Mouse (Mus musculus): Measurements from ENCODE around the gene Gm4969.

Gene Gm4969

GRCm38 (mm10) chr7:19136673-19137334 lies 18.6 kb upstream of the Gm4969 start:
- no peak for DNase-seq (ENCODE audit: low read depth)

DNA sequence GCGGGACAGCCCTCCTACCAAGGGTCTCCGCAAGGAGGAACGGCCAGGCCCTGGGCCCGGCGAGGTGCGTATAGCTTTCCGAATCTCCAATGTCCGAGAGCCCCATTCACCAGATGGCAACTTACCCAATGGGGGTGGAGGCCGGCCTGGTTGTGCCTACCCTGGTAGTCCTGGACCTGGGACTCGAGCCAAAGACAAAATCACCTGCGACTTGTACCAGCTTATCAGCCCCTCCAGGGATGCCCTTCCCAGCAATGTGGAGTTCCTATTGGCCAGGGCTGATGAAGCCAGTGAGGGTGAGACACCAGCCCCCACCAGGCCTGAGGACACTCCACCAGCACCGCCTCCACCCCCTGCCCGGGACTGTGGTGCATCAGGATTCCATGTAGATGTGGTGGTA lies 18.0 kb upstream of the Gm4969 start:
- DNase-seq (ENCODE audit: low read depth) = no peak

DNA sequence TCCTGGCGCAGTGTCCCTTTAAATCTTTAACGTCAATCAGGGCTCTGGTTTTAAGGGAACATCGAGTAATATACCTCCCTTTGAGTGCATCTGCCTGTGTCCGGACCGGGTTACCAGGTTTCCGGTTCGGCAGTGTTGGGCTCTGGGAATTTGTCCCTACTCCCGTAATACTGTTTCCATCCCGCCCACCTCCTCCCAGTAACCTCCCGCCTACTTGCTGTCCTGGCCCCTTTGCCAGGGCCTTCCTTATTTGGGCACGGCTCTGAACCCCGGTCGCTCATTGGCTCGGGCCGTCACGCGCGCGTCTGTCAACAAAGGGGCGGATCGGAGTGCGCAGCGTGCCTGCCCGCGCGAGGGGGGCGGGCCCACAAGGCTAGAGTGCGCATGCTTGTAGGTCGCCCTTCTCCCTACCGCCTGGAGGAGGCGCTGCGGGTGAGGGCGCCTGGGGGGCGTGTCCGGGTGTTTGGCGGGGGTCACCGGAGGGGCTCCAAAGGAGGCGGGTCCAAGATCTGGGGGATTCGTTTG lies 13.2 kb upstream of the Gm4969 start:
- peak; percentile 89 for DNase-seq (ENCODE audit: low read depth)

DNA sequence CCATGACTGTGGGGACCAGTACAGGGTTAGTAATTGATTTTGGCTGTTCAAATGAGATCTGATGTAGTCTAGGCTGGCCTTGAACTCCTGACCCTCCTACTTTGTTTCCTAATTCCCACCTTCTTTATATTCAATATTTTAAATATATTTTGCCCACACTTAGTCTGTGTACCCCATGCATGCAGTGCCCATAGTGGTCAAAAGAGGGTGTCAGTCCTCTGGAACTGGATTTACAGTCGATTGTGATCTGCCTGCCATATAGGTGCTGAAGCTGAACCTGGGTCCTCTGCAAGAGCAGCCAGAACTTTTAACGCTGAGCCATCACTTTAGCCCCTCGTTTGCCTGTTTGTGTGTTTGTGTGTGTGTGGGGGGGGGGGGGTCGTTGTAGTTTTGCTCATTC lies 12.5 kb upstream of the Gm4969 start:
- DNase-seq (ENCODE audit: low read depth) = no peak

DNA sequence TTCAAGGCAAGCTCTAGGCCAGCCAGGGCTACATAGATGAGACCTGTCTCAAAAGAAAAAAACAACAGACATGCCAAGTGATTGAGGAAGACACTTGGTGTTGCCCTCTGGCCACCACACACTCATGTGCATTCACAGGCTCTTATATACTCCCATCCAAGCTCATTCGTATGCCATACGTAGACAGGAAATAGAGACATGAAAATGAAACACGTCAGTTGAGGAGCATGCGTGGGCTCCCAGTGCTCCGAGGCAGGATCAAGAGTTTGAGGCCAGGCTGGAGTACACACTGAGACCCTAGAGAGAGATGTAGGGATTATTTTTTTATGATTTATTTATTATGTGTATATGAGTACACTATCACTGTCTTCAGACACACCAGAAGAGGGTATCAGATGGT lies 11.2 kb upstream of the Gm4969 start:
- DNase-seq (ENCODE audit: low read depth) = no peak

GRCm38 (mm10) chr7:19127744-19128143 lies 9.6 kb upstream of the Gm4969 start:
- DNase-seq (ENCODE audit: low read depth) = no peak

DNA sequence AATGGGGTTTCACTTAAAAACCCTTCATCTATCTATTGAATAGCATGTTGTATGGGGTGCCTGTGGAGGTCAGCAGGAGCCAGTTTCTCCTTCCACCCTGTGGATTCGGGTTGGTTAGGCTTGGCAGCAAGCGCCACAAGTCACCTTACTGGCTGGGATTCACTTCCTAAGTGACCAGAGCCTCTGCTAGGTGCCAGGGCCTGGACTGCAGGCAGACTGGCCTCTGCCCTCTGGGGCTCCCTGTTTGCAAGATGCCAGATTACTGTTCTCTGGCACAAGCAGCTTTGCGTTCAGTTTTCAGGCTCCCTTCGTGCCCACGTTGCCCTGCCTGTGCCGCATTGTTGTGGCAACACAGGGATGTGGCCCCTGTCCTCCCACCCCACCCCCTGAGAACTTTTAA lies 6.5 kb upstream of the Gm4969 start:
- DNase-seq (ENCODE audit: low read depth) = no peak

DNA sequence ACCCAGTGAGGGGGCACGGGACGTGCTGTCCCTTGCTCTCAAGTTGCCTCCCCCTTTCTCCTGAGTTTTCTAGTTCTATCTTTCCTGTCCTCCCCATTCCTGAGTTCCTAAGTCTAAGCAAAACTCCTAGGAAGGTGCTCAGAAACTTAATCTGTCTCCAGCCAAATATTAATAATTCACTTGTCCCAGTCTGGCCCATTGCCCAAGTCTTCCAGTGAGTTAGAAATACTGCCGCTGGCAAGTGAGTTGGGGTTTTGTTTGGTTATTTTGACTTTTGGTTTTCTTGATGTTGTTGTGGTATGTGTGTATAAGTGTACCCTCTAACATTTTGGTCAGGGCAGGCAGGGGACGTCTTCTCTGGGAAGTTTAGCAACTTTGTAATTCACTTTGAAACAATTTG lies 3.5 kb upstream of the Gm4969 start:
- no peak for DNase-seq (ENCODE audit: low read depth)

DNA sequence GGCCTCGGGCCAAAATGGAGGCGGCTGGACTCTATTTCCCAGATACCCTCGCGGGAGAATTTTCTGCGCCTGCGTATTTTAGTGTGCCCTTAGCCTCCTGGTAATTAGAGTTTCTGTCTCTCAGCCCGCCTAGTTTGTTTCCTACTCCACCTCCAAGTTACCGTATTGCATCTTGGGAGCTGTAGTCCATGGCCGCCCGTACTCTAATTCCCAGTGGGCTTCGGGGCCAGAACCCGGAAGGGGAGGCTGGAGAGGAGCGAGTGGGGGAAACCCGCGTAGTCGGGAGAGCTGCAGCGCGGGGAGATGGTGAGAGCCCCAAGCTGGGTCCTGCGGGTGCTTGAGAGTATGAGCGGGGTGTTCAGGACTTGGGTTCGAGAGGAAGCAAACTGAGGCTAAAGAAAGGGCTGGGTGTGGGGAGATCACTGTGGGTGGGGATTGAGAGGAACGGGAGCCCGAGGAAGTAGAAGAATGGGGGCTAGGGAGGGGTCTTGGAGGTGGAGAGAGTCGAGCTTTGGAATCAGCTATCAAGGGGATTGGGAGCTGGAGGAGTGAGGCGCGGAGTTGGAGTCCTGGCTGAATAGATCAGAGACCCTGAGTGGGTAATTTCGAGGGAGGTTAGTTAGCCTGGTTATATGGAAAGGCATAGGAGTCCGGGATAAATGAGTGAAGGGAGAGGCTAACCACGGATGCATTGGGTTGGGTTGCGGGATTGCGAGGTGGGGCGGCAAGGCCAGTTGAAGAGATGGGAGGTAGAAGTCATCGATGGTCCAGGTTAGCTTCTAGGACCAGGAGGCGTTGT lies 1.7 kb upstream of the Gm4969 start, which contains the start of gene Fbxo46:
Fbxo46 (plus strand) TSS at position 229 of the 799 bp plus-strand sequence.
- peak; percentile 98 for DNase-seq (ENCODE audit: low read depth)

DNA sequence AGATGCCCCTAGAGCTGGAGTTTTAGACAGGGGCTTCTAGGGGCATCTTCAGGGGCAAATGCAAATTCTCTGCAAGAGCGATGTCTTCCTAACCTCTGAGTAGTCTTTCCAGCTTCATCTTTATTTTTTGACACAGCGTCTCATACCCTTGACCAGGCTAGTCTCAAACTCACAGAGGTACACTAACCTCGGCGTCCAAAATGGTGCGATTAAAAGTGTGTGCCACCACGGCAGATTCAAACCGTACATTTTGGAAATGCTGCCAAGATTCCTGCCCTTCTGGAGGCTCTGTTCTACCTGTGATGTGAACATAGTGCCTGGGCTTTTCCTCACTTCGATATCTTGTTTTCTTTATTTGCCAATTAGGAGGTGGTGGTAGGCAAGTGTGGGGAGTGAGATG lies 915 bp upstream of the Gm4969 start:
- no peak for DNase-seq (ENCODE audit: low read depth)

- DNase-seq (ENCODE audit: low read depth) = no peak
Measured at GRCm38 (mm10) chr7:19109565-19109964, 8.6 kb downstream of the Gm4969 start.

GRCm38 (mm10) chr7:19107436-19107835 lies 10.7 kb downstream of the Gm4969 start:
- DNase-seq (ENCODE audit: low read depth) = no peak

- no peak for DNase-seq (ENCODE audit: low read depth)
Measured at GRCm38 (mm10) chr7:19104486-19104885, 13.7 kb downstream of the Gm4969 start.

GRCm38 (mm10) chr7:19103741-19104140 lies 14.4 kb downstream of the Gm4969 start:
- no peak for DNase-seq (ENCODE audit: low read depth)

DNA sequence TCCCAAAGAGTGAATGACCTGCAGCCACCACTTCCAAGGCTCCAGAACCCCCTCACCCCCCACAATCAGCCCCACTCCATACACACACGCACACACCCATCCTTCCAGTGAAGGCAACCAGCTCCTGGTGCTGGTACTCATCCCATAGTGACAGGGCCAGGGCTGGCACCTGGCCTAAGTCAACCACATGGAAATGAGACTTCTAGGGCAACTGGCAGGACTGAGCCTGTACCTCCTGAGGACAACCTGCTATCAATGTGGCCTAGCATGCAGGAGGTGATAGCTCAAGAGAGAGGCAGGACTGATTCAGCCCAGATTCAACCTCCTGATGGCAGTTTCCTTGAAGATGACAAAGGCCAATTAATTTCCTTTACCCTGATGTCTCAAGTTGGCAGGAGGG lies 17.9 kb downstream of the Gm4969 start:
- no peak for DNase-seq (ENCODE audit: low read depth)

DNA sequence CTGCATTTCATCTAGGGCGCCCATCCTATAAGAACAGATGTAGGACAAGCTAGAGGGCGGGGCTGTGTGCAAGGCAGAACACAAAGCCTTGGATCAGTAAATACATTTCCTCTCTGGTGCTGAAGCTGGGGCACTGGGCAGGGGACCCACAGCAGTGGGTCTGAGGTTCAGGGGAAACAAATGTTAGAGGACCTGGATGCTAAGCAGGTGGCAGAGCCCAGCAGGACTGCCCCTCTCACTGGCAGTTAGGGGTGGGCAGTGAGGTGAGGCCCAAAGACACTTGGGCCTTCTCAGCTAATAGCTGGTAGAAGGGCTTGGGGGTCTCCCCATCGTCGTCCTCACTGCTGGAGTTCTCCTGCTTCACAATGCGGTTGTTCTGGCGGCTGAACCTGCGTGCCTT lies 19.4 kb downstream of the Gm4969 start:
- DNase-seq (ENCODE audit: low read depth) = no peak

DNA sequence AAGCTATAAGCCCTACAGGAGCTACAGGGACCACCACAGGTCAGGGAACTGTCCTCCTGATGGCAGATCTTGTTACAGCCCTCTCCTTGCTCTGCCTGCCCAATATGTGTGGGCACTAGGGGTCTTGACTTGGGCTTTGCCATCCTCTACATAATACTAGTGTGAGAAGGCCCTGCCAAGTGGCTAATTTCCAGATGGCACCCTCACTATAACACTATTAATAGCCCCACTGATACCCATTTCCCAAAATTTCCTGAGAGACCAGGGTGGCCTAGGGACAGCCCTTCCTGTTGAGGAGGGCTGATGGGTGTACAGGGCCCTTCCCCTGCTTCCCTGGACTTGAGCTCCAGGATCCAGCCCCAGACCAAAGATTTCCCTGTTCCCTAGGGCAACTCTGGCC lies 20.3 kb downstream of the Gm4969 start:
- DNase-seq (ENCODE audit: low read depth) = no peak

DNA sequence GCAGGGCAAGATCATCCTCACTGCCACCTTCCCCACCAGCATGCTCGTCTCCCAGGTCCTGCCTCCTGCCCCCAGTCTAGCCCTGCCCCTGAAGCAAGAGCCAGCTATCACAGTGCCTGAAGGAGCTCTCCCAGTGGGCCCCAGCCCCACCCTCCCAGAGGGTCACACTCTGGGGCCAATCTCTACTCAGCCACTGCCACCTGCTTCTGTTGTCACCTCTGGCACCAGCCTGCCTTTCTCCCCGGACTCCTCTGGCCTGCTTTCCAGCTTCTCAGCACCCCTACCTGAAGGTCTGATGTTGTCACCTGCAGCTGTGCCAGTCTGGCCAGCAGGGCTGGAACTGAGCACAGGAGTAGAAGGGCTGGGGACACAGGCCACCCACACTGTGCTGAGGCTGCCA lies 21.0 kb downstream of the Gm4969 start:
- no peak for DNase-seq (ENCODE audit: low read depth)

DNA sequence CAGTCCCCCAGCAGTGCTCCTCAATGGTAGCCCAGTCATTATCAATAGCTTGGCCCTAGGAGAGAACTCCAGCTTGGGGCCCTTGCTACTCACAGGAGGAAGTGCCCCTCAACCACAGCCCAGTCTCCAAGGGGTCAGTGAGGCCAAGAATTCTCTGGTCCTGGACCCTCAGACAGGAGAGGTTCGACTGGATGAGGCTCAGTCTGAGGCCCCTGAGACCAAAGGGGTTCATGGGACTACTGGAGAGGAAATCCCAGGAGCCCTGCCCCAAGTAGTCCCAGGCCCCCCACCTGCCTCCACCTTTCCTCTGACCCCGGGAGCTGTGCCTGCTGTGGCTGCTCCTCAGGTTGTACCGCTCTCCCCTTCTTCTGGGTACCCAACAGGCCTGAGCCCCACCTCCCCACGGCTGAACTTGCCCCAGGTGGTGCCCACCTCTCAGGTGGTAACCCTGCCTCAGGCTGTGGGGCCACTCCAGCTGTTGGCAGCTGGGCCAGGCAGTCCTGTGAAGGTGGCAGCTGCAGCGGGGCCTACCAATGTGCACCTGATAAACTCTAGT lies 21.7 kb downstream of the Gm4969 start:
- DNase-seq (ENCODE audit: low read depth) = no peak

- no peak for DNase-seq (ENCODE audit: low read depth)
Measured at GRCm38 (mm10) chr7:19095751-19096110, 22.4 kb downstream of the Gm4969 start.

- DNase-seq (ENCODE audit: low read depth) = no peak
Measured at GRCm38 (mm10) chr7:19094826-19095750, 23.1 kb downstream of the Gm4969 start.

DNA sequence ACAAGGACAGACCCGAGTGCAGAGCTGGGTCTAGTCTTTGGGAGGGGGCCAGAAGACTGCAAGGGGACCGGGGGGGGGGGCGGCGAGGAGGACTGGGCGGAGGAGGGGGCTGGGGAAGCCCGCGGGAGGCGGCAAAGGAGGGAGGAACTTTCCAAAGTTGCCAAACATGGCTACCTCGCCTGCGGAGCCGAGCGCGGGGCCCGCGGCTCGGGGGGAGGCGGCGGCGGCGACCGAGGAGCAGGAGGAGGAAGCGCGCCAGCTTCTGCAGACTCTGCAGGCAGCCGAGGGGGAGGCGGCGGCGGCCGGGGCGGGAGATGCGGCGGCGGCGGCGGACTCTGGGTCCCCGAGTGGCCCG lies 23.7 kb downstream of the Gm4969 start, which contains the start of gene Six5:
Six5 (plus strand) TSS at position 124 of the 355 bp plus-strand sequence.
- no peak for DNase-seq (ENCODE audit: low read depth)
